Mouse (Mus musculus) pancreas, adult 10 weeks (tissue): ENCODE measurements around the gene Zfpm1. TPM values are rescaled to one million over a fixed set of nuclear protein-coding genes. Genes with fewer than 3 reads are reported as not detected.

Source experiments
- polyA plus RNA-seq: library from polyadenylated mRNA; stranded (reverse); fragments of 350-450 nt; fragmentation: Illumina TruSeq; extraction: RNeasy Lipid Tissue Mini Kit (QIAGEN cat#74804); gene quantifications from one replicate; pipeline ENCODE4 v1.2.3, GENCODE M21; 2015; ENCODE audit warnings: low read depth, low replicate concordance; ENCODE audit not compliant: insufficient read depth

The Zfpm1 gene
- 12.2 TPM for polyA plus RNA-seq

DNA sequence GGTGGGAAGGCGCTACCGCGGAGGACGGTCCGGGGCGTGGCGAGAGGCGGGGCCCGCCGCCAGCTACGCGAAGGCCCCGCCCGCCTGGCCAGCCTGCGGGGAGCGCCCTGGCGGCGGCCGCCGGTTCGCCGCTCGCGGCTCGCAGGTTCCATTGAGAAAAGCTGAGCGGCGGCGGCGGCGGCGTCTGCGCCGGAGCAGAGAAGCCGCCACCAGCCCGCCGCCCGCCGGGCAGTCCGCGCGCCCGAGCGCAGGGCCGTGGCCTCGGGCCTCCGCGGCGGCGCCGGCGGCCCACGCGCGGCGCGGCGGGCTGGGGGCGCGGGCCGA lies at the start of gene Zfpm1:
Gene Zfpm1 (plus strand): TSS at position 107 of the 324 bp plus-strand sequence.

DNA sequence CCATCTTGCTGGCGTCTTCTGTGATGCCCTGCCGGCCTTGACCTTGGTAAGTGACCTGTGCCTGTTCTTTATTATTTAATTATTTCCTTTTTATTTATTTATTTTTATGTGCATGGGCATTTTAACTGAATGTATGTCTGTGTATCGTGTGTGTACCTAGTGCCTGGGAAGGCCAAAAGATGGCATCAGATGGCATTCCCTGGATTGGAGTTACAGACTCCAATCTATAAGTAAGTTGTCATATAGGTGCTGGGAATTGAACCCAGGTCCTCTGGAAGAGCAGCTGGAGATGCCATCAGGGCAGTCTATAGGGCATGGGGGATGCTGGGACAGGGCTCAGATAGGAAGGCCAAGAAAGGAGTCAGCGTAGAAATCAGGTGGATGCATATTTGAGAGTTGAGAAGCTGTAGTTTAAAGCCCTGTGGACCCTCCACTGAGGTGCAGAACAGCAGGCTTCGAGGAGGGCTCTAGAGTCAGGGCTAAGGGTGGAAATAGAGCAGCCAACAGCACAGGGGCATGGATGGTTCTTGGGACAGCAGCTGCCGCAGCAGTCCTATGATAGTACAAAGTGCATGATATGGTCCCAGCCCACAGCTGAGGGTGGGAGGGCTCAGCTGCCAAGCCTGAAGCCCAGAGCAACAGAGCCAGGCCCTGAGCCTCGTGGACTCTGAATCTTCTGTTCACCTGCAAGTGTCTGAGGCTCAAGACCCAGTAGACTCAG lies 78.9 kb downstream of the Zfpm1 start, which contains the start of gene Trhr2:
Gene Trhr2 (minus strand): TSS at position 51 of the 721 bp plus-strand sequence.

DNA sequence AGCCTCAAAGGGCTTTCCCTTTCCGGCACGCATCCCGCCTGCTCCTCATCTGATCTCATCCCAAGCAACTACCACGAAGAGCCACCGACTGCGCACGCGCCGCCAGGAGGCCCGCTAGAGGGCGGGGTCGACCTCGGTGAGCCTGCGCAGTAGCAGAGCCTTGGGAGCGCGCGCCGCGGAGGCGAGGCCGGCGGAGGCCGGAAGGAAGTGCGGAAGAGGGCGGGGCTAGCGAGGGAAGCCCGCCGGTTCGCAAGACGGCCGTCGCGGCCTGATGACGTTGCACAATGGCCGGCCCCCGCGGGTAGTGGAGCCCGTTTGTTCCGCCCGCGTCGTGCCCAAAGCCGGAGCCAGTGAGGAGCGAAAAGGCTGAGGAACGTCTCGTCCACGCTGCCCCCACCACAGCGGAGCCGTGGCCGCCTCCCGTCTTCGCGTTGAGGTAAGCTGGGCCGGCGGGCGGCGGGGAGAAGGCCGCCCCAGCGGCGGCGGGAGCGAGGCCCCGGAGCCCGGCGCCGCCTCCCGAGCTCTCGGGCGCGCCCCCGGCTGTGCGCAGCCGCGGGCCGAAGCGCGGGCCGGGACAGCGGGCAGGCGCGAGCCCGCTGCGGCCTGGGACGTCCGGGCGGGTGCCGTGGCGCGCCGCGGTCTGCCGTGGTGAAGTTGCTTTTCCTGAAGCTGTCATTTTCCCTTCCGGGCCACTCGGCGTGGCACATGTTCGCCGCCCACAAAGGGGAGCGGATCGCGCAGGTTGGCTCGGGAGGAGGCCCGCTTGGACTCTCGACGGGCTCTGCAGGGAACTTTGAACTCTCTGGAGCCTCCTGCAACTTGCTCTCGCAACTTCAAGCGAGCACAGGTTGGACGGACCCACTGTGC lies 94.7 kb downstream of the Zfpm1 start, which contains the start of gene Zc3h18:
Gene Zc3h18 (plus strand): TSS at position 245 of the 867 bp plus-strand sequence.

Other genes starting within 250 kb of the Zfpm1 start
- gene Trhr2, start 78.6 kb downstream of the Zfpm1 start, polyA plus RNA-seq, result not detected
- 11.0 TPM for gene Zc3h18, start 94.5 kb downstream of the Zfpm1 start, polyA plus RNA-seq
- not detected for gene Il17c, start 139.9 kb downstream of the Zfpm1 start, polyA plus RNA-seq
- gene Cyba, start 150.8 kb downstream of the Zfpm1 start, polyA plus RNA-seq, result 26.7 TPM
- gene Mvd, start 161.3 kb downstream of the Zfpm1 start, polyA plus RNA-seq, result 4.5 TPM
- gene Snai3, start 178.6 kb downstream of the Zfpm1 start, polyA plus RNA-seq, result 0.68 TPM
- gene Rnf166, start 193.9 kb downstream of the Zfpm1 start, polyA plus RNA-seq, result 9.4 TPM
- 6.3 TPM for gene Ctu2, start 194.0 kb downstream of the Zfpm1 start, polyA plus RNA-seq